Mouse (Mus musculus) urinary bladder, postnatal 25 days (tissue): ENCODE measurements at regions not wholly inside any gene's neighbourhood (a gene's known extent, or its start where the extent isn't known, plus 50 kb on each side); places are given as distances from the start of the nearest gene placed in this dataset.

ENCODE experiments used
- DNase-seq: peaks from one replicate; pipeline ENCODE4 v3.0.0; 2022; ENCODE audit warnings: low spot score

DNA sequence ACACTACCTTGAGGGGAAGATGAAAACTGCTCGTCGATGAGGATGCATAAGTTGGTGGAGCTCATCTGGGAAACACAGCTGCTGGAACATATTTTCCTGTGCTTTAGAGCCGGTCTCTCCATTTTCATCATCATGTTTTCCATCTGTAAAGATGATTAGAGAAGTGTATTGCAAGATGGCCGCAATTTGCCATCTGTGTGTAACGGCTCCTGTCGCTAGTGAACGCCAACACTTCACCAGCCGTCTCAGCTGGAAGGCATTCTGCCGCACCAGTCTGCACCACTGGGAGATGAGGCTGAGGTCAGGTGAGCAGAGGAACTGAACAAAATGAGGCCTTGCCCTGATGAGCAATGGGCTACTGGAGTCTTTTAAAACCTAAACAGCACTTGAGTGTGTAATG, 57.4 kb downstream of the Gm21962 start:
- no peak for DNase-seq

- DNase-seq, result no peak
Measured at GRCm38 (mm10) chr3:137729421-137729820, 58.1 kb downstream of the Gm21962 start.

- no peak for DNase-seq
Measured at GRCm38 (mm10) chr3:137737222-137737800, 66.0 kb downstream of the Gm21962 start.

- no peak for DNase-seq
Measured at GRCm38 (mm10) chr3:137741528-137741927, 70.2 kb downstream of the Gm21962 start.

DNA sequence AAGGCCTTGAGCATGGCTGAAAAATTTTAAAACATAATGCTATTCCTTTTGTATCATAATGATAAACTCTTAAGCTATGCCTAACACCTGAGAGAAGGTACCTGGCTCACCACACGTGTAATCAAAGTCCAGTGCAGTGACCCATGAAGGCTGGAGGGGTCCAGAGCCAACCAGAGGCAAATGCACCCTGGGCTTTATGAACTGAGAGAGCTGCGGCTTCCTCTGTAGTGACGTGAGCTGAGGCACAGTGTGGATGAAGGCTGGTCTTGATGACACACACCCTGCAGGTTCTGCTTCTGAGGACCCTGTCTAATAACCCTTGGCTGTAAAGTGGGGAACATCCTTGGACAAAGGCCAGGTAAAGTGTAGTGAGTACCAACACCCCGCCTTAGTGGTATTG, 70.8 kb downstream of the Gm21962 start:
- no peak for DNase-seq

- no peak for DNase-seq
Measured at GRCm38 (mm10) chr3:137751732-137752260, 80.5 kb downstream of the Gm21962 start.

DNA sequence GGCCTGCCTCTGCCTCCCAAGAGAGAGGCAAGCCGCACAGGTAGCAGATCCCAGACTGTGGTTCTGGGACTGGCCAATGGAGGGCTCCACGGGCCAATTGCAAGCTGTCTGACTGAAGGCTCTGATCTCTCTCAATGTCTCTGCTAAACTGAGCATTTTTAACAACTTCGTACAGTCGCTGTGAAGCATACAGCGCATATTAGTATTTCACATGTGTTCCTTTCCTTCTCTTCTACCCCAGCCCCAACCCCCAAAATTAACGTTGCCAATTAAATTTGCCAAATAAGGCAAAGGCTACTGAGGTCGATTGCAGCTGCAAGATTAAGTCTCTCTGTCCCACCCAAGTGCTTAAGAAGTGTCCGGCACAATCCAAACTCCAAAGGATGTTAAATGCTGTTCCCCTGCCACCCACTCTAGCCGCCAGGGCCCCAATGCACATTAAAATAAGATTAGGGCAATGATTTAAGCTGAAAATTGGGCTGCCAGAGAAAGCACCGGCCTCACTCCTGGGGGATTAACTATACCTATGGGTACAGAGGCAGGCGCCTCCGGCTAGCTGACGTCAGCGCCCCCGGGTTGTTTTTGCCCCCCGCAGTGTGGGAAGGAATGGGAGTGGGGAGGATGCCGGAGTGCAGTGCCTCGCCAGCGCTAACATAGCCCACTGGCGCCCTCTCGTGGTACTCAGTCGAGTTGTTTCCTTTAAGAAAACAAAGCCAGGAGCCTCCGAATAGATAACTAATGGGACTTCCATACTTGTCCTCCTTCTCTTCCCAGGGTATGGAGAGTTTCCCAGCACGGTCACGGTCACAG, 81.3 kb downstream of the Gm21962 start:
- peak; percentile 68 for DNase-seq

- no peak for DNase-seq
Measured at GRCm38 (mm10) chr3:137753257-137753654, 81.9 kb downstream of the Gm21962 start.

GRCm38 (mm10) chr3:137755391-137755790, 84.1 kb downstream of the Gm21962 start:
- no peak for DNase-seq

DNA sequence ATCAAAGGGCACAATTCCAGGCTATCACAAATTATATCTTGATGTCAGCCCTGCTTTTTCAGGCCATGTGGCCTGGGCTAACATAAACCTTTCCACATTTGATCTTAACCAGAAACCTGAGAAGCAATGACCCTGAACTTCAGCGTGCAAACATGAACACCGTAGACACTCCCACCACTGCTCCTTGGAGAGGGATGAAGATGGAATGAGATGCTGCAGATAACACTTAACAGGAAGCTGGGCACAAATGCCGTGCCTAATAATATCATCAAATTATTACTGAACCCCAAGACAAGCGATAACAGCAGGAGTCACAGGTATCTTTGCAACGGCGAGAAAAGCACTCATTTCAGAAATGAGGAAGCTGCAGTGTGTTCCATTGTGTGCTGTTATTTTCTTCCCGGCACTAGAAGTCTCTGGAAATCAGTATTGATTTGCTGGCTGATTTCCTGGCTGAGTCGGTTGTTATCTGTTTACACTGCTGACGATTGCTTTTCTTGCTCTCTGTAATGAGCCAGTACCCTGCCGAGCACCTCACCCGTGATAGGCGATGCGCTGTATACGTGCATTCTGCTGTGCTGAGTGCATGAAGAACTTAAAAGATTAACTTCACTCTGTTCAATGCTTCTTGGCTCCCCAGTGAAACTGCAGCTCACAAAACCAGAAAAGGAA, 91.0 kb downstream of the Gm21962 start:
- DNase-seq, result no peak

DNA sequence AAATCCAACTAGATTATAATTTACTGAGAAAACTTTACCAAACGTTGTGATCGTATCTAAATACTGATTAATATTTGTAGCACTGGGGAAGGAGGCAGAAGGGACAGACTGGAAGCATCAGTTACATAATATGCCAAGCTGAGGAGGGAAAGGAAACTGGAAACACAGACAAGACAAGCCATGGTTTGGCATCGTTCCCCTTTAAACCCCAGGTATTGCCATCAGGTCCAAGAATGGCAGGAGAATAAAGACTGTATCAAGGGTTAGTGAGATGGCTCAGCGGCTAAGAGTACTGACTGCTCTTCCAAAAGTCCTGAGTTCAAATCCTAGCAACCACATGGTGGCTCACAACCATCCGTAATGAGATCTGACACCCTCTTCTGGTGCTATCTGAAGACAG, 92.1 kb downstream of the Gm21962 start:
- no peak for DNase-seq

DNA sequence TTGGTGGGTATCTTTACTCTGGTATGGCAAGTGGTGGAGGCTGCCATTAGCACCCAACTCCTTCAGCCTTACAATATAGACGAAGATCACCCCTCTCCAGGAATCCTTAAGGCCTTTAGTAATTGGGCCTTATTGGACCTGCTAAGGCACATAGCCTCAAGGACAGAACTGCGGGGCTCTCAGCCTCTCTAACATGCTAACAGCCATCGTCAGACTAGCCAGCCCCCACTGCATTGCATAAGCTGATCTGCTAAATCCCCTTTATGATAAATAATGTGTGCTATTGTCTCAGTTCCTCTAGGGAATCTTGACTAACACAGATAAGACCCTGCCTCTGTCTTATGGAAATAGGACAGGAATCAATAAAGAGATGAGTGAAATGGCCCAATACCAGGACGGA, 95.7 kb upstream of the H2afz start:
- DNase-seq, result no peak

- no peak for DNase-seq
Measured at GRCm38 (mm10) chr3:137775076-137775849, 89.0 kb upstream of the H2afz start.

DNA sequence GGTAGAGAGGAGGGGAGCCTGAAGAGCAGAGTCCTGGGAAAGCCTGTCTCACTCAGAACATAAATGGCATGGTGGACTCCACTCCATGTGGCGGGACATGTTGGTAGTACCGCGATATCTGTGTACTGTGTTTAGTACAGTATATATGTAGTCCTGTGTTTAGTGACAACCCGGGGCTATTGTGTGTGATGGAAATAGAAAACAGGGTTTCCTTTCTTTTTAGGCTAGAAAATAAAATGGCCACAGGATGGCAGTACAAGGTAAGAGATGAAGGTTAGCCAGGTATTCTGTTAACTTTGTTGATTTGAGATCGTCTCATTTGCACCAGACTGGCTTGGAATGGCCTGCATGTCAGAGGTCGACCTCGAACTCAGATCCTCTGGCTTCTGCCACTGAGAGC, 86.2 kb upstream of the H2afz start:
- peak; percentile 12 for DNase-seq

- DNase-seq, result no peak
Measured at GRCm38 (mm10) chr3:137780029-137780428, 84.3 kb upstream of the H2afz start.

- no peak for DNase-seq
Measured at GRCm38 (mm10) chr3:137782836-137783235, 81.5 kb upstream of the H2afz start.

DNA sequence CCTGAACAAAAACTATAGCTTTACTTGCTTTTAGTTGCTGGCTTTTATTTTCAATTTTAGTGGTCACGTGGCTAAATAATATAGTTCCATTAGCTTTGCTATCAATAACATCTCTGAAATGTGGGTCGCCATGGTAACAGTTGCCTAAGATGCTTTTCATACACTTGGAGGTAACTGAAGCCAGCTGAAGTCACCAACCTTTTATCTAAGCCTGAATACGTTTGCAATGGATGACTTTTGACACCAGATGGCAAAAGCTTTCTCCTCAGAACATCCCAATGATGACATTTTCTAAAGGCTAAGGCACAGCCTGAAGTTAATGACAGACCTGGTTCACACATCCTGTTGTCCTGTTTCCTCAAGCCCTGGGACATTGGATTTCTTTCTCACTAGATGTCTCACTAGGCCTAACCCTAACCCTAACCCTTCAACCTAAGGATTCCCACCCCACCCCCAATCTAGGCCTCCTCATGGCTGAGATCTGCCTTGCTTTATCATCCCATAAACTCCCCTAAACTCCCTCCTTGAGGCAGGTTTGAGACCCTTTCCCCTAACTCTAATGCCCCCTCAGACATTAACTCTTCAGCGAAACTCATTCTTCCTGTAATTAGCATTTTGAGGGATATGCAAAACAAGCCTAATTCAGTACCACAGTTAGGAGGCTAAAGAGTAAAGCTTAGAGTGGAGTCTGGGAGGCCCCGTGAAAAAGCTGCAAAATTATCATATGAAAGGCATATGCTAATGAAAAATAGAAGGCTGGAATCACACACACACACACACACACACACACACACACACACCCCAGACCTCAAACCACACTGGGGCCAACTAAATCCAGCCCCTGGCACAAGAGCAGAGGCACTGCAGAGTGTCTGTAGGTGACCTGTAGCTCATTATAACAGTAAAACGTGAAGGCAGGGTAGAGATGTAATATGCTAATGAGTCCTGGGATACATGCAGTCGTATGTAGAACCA, 80.1 kb upstream of the H2afz start:
- DNase-seq, result no peak

DNA sequence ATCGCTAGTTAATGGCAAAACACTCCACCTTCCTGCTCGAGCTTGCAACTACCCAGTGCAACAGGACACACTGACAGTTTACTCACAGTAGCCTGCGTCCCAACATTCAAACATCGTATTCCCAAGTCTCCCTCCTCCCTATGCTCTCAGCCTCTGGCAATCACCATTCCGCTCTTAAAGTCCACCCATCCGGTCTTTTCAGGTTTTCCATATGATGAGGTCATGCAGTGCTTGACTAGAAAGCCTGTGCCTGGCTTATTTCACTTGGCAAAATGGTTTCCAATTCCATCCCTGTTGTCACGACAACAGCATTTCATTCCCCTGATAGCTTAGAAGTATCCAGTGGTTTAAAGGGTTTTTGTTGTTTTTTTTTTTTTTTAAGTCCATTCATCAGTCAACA, 79.1 kb upstream of the H2afz start:
- DNase-seq, result no peak

GRCm38 (mm10) chr3:137785871-137786270, 78.4 kb upstream of the H2afz start:
- DNase-seq, result no peak

DNA sequence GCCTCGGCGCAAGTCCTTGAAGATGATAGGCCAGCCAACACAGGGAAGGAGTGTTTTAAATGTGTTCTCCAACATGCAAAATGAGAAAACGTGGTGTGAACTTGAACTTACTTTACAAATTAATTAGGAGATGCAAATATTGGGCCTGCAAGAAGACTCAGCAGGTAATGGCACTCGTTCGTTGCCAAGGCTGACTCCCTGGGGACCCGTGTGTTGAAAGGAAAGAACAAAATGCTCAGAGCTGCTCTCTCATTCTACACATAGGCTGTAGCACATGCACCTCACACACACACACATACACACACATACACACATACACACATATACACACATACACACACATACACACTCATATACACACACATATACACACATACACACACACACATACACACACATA, 74.6 kb upstream of the H2afz start:
- no peak for DNase-seq

DNA sequence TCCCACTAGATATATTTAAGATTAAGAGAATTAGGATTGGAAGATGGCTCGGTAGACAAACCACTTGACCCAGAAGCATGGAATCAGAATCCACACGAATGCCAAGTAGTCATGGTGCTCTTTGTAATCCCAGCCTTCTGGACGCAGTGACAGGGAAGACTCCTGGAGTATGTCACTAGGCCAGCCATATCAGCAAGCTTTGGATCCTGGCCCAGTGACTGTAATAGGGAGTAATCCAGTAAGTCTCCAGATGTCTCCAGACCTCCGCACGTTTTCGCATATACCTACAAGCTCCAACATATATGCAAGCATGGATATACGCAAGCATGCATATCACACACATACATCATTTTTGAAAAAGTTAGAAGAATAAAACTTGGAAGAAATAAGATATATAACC, 73.9 kb upstream of the H2afz start:
- no peak for DNase-seq
